ENCODE assay signal across 8 mouse cellular contexts in the genomic region with DNA sequence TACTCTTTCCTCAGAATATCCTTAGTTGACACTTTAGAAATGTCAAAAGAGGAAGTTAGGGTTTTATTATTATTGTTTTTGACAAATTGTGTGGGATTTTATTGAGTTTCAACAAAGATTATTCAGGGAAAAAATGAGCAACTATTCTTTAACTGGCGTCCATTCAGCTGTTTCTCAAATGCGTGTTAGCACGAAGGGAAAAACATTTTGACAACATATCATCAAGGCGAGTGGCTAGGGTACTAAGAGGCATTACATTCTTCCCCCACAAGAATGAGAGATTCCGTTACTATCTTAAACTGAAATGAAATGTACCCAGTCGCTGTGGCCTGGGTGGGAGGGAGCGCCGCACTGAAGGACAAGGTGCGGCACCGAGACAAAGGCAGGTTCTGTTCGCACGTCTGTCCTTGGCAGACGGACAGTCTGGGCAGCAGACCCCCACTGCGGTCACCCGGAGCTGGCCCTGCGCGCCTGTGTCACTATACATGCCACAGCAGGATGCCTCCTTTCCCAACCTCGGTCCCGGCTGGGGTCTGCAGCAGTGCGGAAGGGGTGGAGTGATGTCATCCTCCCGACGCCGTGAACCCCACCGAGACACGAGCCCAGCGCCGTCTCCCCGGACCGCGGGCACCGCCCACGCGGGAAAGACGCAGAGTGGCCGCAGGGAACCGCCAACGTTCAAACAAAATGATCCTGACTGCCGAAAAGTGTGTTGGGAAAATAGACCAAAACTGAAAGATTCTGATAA. TPM values are rescaled to one million over a fixed set of nuclear protein-coding genes. Genes with fewer than 3 reads are reported as not detected.
DNase-seq lines count a peak whose midpoint lies in the region; ATAC-seq and TF ChIP-seq lines count a peak whose summit lies in the region.
"Not testable (repeated sequence)": the region's sequence is repeated elsewhere in the genome, so short reads cannot be mapped to it uniquely, and the experiment has no call there.

No protein-coding gene starts in this region.

- not testable (repeated sequence) for TF ChIP-seq EP300 in MEL (IDR thresholded peaks at IDR 0.05; ENCODE audit: low read depth in 1 of 2, low read length in 2 of 2); lung, postnatal 0 days (IDR thresholded peaks at IDR 0.05)

- H3K79me2 ChIP-seq in MEL (ENCODE audit: control insufficient read depth, insufficient read depth, low read length, poor library complexity): not testable (repeated sequence)

- peak; percentile 75 for ATAC-seq in hindbrain, embryonic 11.5 days (ENCODE audit: low FRiP score)
- peak; percentile 25 for ATAC-seq in lung, postnatal 0 days

- TF ChIP-seq CTCF in MEL (IDR thresholded peaks at IDR 0.05 in 2 of 3, conservative IDR thresholded peaks at IDR 0.05 in 1 of 3; ENCODE audit: control insufficient read depth in 1 of 3, insufficient read depth in 1 of 3, low read depth in 2 of 3, low read length in 3 of 3, poor library complexity in 1 of 3, severe bottlenecking in 1 of 3); lung, postnatal 0 days (IDR thresholded peaks at IDR 0.05): not testable (repeated sequence)

- TF ChIP-seq RAD21 in MEL (IDR thresholded peaks at IDR 0.05; ENCODE audit: low read depth, low read length): not testable (repeated sequence)

- peak overlapping the region; percentile 28; the same call in 1 of the 2 replicates for H3K27ac ChIP-seq in MEL (ENCODE audit: control insufficient read depth, low read depth, low read length)
- H3K27ac ChIP-seq in hindbrain, embryonic 11.5 days (ENCODE audit: low read depth, low read length); lung, postnatal 0 days (ENCODE audit: low read length): not testable (repeated sequence)

- not testable (repeated sequence) for H3K27me3 ChIP-seq in MEL (ENCODE audit: control insufficient read depth in 1 of 2, insufficient read depth in 2 of 2, low read length in 2 of 2); hindbrain, embryonic 11.5 days (ENCODE audit: control insufficient read depth, insufficient read depth, low read length); lung, postnatal 0 days (replicated peaks; ENCODE audit: insufficient read depth, low read length)

- 4% methylated on average over 37 of the region's 38 CpGs for WGBS in hindbrain, embryonic 11.5 days
- WGBS in lung, postnatal 0 days: 2% methylated on average over 35 of the region's 38 CpGs

- peak overlapping the region; percentile 56 to 57 for H3K4me3 ChIP-seq in MEL (ENCODE audit: control insufficient read depth in 1 of 2, insufficient read depth in 1 of 2, low read depth in 2 of 2, low read length in 2 of 2)
- peak overlapping the region; percentile 31 for H3K4me3 ChIP-seq in hindbrain, embryonic 11.5 days (ENCODE audit: low read depth, low read length)
- H3K4me3 ChIP-seq in lung, postnatal 0 days (ENCODE audit: low read depth, low read length): peak overlapping the region; percentile 23; the same call in 1 of the 2 replicates

- not testable (repeated sequence) for TF ChIP-seq POLR2A in MEL (IDR thresholded peaks at IDR 0.05; ENCODE audit: control insufficient read depth in 1 of 2, insufficient read depth in 1 of 2, low read depth in 1 of 2, low read length in 2 of 2, poor library complexity in 1 of 2)

- H3K9ac ChIP-seq in MEL (ENCODE audit: control insufficient read depth, low read depth, low read length, poor library complexity, severe bottlenecking): peak overlapping the region; percentile 49
- 0 out of 2 replicates have a peak overlapping the region, but pooled peaks have one; percentile 19 for H3K9ac ChIP-seq in hindbrain, embryonic 11.5 days (ENCODE audit: low read depth, low read length)
- H3K9ac ChIP-seq in lung, postnatal 0 days (replicated peaks; ENCODE audit: low read depth): not testable (repeated sequence)

- not testable (repeated sequence) for H3K4me1 ChIP-seq in MEL (ENCODE audit: control insufficient read depth in 1 of 2, insufficient read depth in 2 of 2, low read length in 2 of 2); hindbrain, embryonic 11.5 days (replicated peaks; ENCODE audit: control insufficient read depth, insufficient read depth, low read length); lung, postnatal 0 days (ENCODE audit: insufficient read depth, low read depth, low read length)

- peak overlapping the region; percentile 47 for H3K4me2 ChIP-seq in hindbrain, embryonic 11.5 days (replicated peaks; ENCODE audit: low read depth, low read length)
- peak overlapping the region; percentile 52 for H3K4me2 ChIP-seq in lung, postnatal 0 days (replicated peaks; ENCODE audit: low read depth, low read length)

- DNase-seq in MEL (ENCODE audit: low read depth, low spot score): peak; percentile 32
- peak; percentile 87 to 88 for DNase-seq in cerebellum, postnatal 10 days
- DNase-seq in frontal cortex, postnatal 10 days (ENCODE audit: low spot score in 2 of 2): peak; percentile 74 to 77
- DNase-seq in hindbrain, embryonic 11.5 days (ENCODE audit: low spot score): peak; percentile 40
- peak; percentile 70 to 74 for DNase-seq in layer of hippocampus, postnatal 10 days (ENCODE audit: low spot score in 2 of 2)
- DNase-seq in lung, postnatal 0 days (ENCODE audit: low spot score): peak; percentile 6
- DNase-seq in ovary, adult 18-20 months (ENCODE audit: low spot score): peak; percentile 30
- peak; percentile 1 for DNase-seq in thymus, postnatal 0 days (ENCODE audit: low spot score)

- H3K36me3 ChIP-seq in MEL (ENCODE audit: control insufficient read depth in 1 of 2, insufficient read depth in 2 of 2, low read length in 2 of 2); hindbrain, embryonic 11.5 days (ENCODE audit: control insufficient read depth, insufficient read depth, low read length); lung, postnatal 0 days (ENCODE audit: insufficient read depth, low read length): not testable (repeated sequence)

- not testable (repeated sequence) for H3K9me3 ChIP-seq in MEL (replicated peaks; ENCODE audit: insufficient read depth, low read length); hindbrain, embryonic 11.5 days (ENCODE audit: control insufficient read depth, low read length); lung, postnatal 0 days (ENCODE audit: low read length)

RNA-seq across cellular contexts. Expression of a gene that starts 0.7 kb away (rescaled TPM):
- total RNA-seq in MEL (2012; rRNA removed): 7.8 and 10.9 TPM in 2 replicates
- 10 to 100 TPM in 1 of 2 experiments, not detected in 1; 15.9 TPM for polyA plus RNA-seq in MEL (2012; ENCODE audit: insufficient read depth in 1 of 2, insufficient read length in 2 of 2, low read depth in 1 of 2, low replicate concordance in 2 of 2, missing spikeins in 1 of 2)
- polyA plus RNA-seq in hindbrain, embryonic 11.5 days (2014; fragmentation: Nextera tagmentation; extraction: Ambion mirVana): 37.0 and 41.8 TPM in 2 replicates
- total RNA-seq in layer of hippocampus, postnatal 10 days (2021): 10 to 100 TPM; 18.6 to 20.9 TPM
- polyA plus RNA-seq in lung, postnatal 0 days (2015; fragmentation: Nextera tagmentation; extraction: Ambion mirVana): 6.4 and 7.0 TPM in 2 replicates
- 14.1 and 16.5 TPM in 2 replicates for polyA plus RNA-seq in thymus, postnatal 0 days (2015; fragmentation: Nextera tagmentation; extraction: Ambion mirVana)

RNA-seq across cellular contexts. Expression of a gene that starts 59.9 kb away (rescaled TPM):
- 6.0 and 6.5 TPM in 2 replicates for total RNA-seq in MEL (2012; rRNA removed)
- polyA plus RNA-seq in MEL (2012; ENCODE audit: insufficient read depth in 1 of 2, insufficient read length in 2 of 2, low read depth in 1 of 2, low replicate concordance in 2 of 2, missing spikeins in 1 of 2): 10 to 100 TPM; 10.8 to 25.5 TPM
- 24.2 and 27.1 TPM in 2 replicates for polyA plus RNA-seq in hindbrain, embryonic 11.5 days (2014; fragmentation: Nextera tagmentation; extraction: Ambion mirVana)
- 10 to 100 TPM; 89.3 to 92.7 TPM for total RNA-seq in layer of hippocampus, postnatal 10 days (2021)
- polyA plus RNA-seq in lung, postnatal 0 days (2015; fragmentation: Nextera tagmentation; extraction: Ambion mirVana): 15.0 and 16.1 TPM in 2 replicates
- polyA plus RNA-seq in thymus, postnatal 0 days (2015; fragmentation: Nextera tagmentation; extraction: Ambion mirVana): 12.1 and 12.2 TPM in 2 replicates

Comparison
In these comparisons a context has a peak if more than half of its experiments do, and no peak if none do; other contexts are left out.
1. DNase-seq: peak in every context shown above with its lines; median percentile 88 in cerebellum, postnatal 10 days; 76 in frontal cortex, postnatal 10 days; 72 in layer of hippocampus, postnatal 10 days; 40 in hindbrain, embryonic 11.5 days; 32 in MEL; 30 in ovary, adult 18-20 months; 6 in lung, postnatal 0 days; 1 in thymus, postnatal 0 days.